Mouse (Mus musculus) intestine, postnatal 0 days (tissue): ENCODE measurements around the gene Ccdc183. TPM values are rescaled to one million over a fixed set of nuclear protein-coding genes. Genes with fewer than 3 reads are reported as not detected.

ENCODE experiments used
- ATAC-seq: fragments of 200-750 bp; cut with Nextera tagmentation; 2 replicates; pipeline ENCODE4 v1.8.0; 2017; ENCODE audit warnings: mild to moderate bottlenecking, moderate TSS enrichment, moderate library complexity
- H3K27ac ChIP-seq: fragments of 300-500 bp; sonication (generic); 2 replicates; pipeline ENCODE4 v1.5.1; 2014; ENCODE audit warnings: mild to moderate bottlenecking, low read depth, low read length, moderate library complexity
- H3K27me3 ChIP-seq: fragments of 300-500 bp; sonication (generic); replicated peaks from 2 replicates; pipeline ENCODE4 v1.6.1; 2014; ENCODE audit warnings: low read length, mixed read lengths; ENCODE audit not compliant: control insufficient read depth, insufficient read depth
- H3K36me3 ChIP-seq: fragments of 300-500 bp; sonication (generic); 2 replicates; pipeline ENCODE4 v1.6.1; 2014; ENCODE audit warnings: mild to moderate bottlenecking, moderate library complexity; ENCODE audit not compliant: control insufficient read depth, insufficient read depth
- H3K4me1 ChIP-seq: fragments of 300-500 bp; sonication (generic); replicated peaks from 2 replicates; pipeline ENCODE4 v1.6.1; 2014; ENCODE audit warnings: antibody characterized with exemption, low read length, mixed read lengths; ENCODE audit not compliant: control insufficient read depth, insufficient read depth
- H3K4me2 ChIP-seq: fragments of 300-500 bp; sonication (generic); replicated peaks from 2 replicates; pipeline ENCODE4 v1.6.1; 2014; ENCODE audit warnings: low read depth, mild to moderate bottlenecking, moderate library complexity
- H3K4me3 ChIP-seq: fragments of 300-500 bp; sonication (generic); 2 replicates; pipeline ENCODE4 v1.5.1; 2014; ENCODE audit warnings: low read depth, low read length
- H3K9ac ChIP-seq: fragments of 300-500 bp; sonication (generic); 2 replicates; pipeline ENCODE4 v1.6.1; 2014; ENCODE audit warnings: mild to moderate bottlenecking, low read depth, low read length
- H3K9me3 ChIP-seq: fragments of 300-500 bp; sonication (generic); 2 replicates; pipeline ENCODE4 v1.6.1; 2016; ENCODE audit warnings: mixed run types; ENCODE audit not compliant: control insufficient read depth
- CTCF ChIP-seq: sonication (generic); IDR thresholded peaks from 2 replicates; pipeline ENCODE4 v1.5.1; 2016; ENCODE audit warnings: low read depth, mild to moderate bottlenecking, control low read depth, antibody characterized with exemption, moderate library complexity
- WGBS: fragments of 180-500 bp; shearing (Covaris S2); extraction: QIAGEN DNeasy Blood & Tissue Kit; methylation state at CpG from one replicate; pipeline ENCODE4 v1.1.7; 2014; 5-methylcytosine and 5-hydroxymethylcytosine counted together
- polyA plus RNA-seq: library from polyadenylated mRNA; unstranded; fragments of >200 nt; fragmentation: Nextera tagmentation; extraction: Ambion mirVana; gene quantifications from 2 replicates; pipeline ENCODE4 v1.2.1, GENCODE M21; 2015

Ccdc183 gene
- polyA plus RNA-seq: 0.09 and 0.16 TPM in 2 replicates

- Histone ChIP-seq H3K4me1 (no peaks in the 10 kb centered on the region), H3K27me3 (peaks cover 14% of the 10 kb centered on the region; the same call in 1 of the 2 replicates), H3K4me3 (no peak within 1 kb of the TSS), H3K36me3 (no peaks in the 10 kb centered on the region; the same call in 1 of the 2 replicates), H3K9me3 (no peaks in the 10 kb centered on the region), H3K27ac (no peak within 1 kb of the TSS), H3K4me2 (no peak within 1 kb of the TSS), H3K9ac (no peak within 1 kb of the TSS)
- TF ChIP-seq CTCF: no peak
- WGBS: 74% methylated on average over 3 of the region's 3 CpGs
- no peak for ATAC-seq
These were observed at the start of gene Ccdc183 for GRCm38 (mm10) chr2:25617578-25617977. TSS of gene Ccdc183 (minus strand) at chr2:25617678.

DNA sequence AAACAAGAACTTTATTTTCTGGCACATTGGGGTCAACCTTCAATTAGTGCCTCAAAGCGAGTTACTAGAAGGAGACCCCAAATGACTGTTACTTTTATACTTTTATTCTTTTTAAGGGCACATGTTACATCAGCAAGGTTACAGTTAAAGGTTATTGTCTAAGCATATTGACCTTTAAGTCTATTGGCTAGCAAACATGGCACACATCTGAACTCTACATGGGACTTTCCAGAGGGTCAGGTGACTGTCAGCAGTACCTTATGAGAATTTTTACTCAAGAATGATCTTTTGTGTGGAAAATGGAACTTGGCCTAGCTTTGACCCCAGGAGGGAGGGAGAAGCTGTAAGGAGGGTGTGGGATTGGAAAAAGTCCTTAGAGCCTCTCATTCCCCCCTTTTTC is 49.0 kb upstream of the Ccdc183 start:
- H3K4me1 ChIP-seq: no peaks in the 10 kb centered on the region
- no peak overlapping the region for H3K4me2 ChIP-seq
- H3K9ac ChIP-seq: no peak overlapping the region
- no peak overlapping the region for H3K4me3 ChIP-seq
- no peaks in the 10 kb centered on the region for H3K9me3 ChIP-seq
- H3K27me3 ChIP-seq: no peaks in the 10 kb centered on the region
- no peak for TF ChIP-seq CTCF
- no peaks in the 10 kb centered on the region for H3K36me3 ChIP-seq
- ATAC-seq: no peak
- H3K27ac ChIP-seq: no peak overlapping the region
- 79% methylated on average over 1 of the region's 1 CpGs for WGBS

GRCm38 (mm10) chr2:25664125-25664524 is 46.6 kb upstream of the Ccdc183 start:
- no peak for TF ChIP-seq CTCF
- WGBS: 78% methylated on average over 5 of the region's 5 CpGs
- Histone ChIP-seq H3K4me3 (no peak overlapping the region), H3K4me2 (no peak overlapping the region), H3K9ac (no peak overlapping the region), H3K36me3 (no peaks in the 10 kb centered on the region), H3K4me1 (no peaks in the 10 kb centered on the region), H3K9me3 (no peaks in the 10 kb centered on the region), H3K27ac (no peak overlapping the region), H3K27me3 (no peaks in the 10 kb centered on the region)
- ATAC-seq: no peak

DNA sequence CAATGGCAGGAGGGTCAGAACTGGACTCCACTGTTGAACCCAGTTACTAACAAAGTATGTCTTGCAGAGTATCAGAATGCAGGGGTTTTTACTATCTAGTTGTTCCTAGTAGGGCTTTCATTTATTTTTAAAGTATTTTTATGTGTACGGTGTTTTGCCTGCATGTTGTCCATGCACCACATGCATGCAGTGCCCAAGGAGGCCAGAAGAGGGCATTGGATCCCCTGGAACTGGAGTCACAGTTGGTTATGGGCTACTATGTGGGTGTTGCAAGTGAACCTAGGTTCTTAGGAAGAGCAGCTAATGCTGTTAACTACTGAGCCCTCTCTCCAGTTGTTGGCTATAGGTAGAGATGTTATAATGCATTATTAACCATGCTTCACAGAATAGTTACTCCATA is 46.0 kb upstream of the Ccdc183 start:
- no peak overlapping the region for H3K9ac ChIP-seq
- no peak for ATAC-seq
- H3K4me1 ChIP-seq: no peaks in the 10 kb centered on the region
- peak; percentile 79 for TF ChIP-seq CTCF
- no peak overlapping the region for H3K27ac ChIP-seq
- no peaks in the 10 kb centered on the region for H3K27me3 ChIP-seq
- no peak overlapping the region for H3K4me3 ChIP-seq
- no peak overlapping the region for H3K4me2 ChIP-seq
- H3K36me3 ChIP-seq: no peaks in the 10 kb centered on the region
- no peaks in the 10 kb centered on the region for H3K9me3 ChIP-seq
- WGBS: 63% methylated on average over 1 of the region's 1 CpGs

- H3K27me3 ChIP-seq: no peaks in the 10 kb centered on the region
- no peak overlapping the region for H3K27ac ChIP-seq
- H3K4me2 ChIP-seq: no peak overlapping the region
- TF ChIP-seq CTCF: no peak
- H3K9ac ChIP-seq: no peak overlapping the region
- no peaks in the 10 kb centered on the region for H3K4me1 ChIP-seq
- 85% methylated on average over 6 of the region's 6 CpGs for WGBS
- ATAC-seq: no peak
- no peaks in the 10 kb centered on the region for H3K36me3 ChIP-seq
- no peaks in the 10 kb centered on the region for H3K9me3 ChIP-seq
- no peak overlapping the region for H3K4me3 ChIP-seq
These were observed 43.9 kb upstream of the Ccdc183 start for GRCm38 (mm10) chr2:25661245-25661970.

- no peak for ATAC-seq
- WGBS: 87% methylated on average over 8 of the region's 8 CpGs
These were observed 42.8 kb upstream of the Ccdc183 start for GRCm38 (mm10) chr2:25660279-25660678.

More at GRCm38 (mm10) chr2:25660279-25660678, 42.8 kb upstream of the Ccdc183 start:
- Histone ChIP-seq H3K9me3 (no peaks in the 10 kb centered on the region), H3K4me2 (no peak overlapping the region), H3K9ac (no peak overlapping the region), H3K27ac (no peak overlapping the region), H3K27me3 (no peaks in the 10 kb centered on the region), H3K36me3 (no peaks in the 10 kb centered on the region), H3K4me1 (no peaks in the 10 kb centered on the region), H3K4me3 (no peak overlapping the region)
- TF ChIP-seq CTCF: no peak
